In genomic region chr4:145825606-145826005, GRCm38 (mm10) we compare ENCODE assay signal across 14 mouse cellular contexts. TPM values are rescaled to one million over a fixed set of nuclear protein-coding genes. Genes with fewer than 3 reads are reported as not detected.
DNase-seq lines count a peak whose midpoint lies in the region; ATAC-seq and TF ChIP-seq lines count a peak whose summit lies in the region.
"Not testable (repeated sequence)": the region's sequence is repeated elsewhere in the genome, so short reads cannot be mapped to it uniquely, and the experiment has no call there.
"Had no signal": no experiment of that assay in that cellular context is flagged by ENCODE, and none has a peak within 500 bp of the region (broad histone marks: within the 10 kb centered on the region; RNA-seq: fewer than 3 reads in every experiment).

No protein-coding gene starts in this region.

- not testable (repeated sequence) for H3K4me2 ChIP-seq in embryonic facial prominence, embryonic 15.5 days (replicated peaks); heart, embryonic 15.5 days; intestine, postnatal 0 days (replicated peaks; ENCODE audit: low read depth); limb, embryonic 13.5 days (replicated peaks); midbrain, embryonic 11.5 days; neural tube, embryonic 11.5 days (ENCODE audit: low read depth)

- not testable (repeated sequence) for DNase-seq in midbrain, embryonic 11.5 days (ENCODE audit: low spot score, missing footprints); neural tube, embryonic 11.5 days (ENCODE audit: low spot score)

- not testable (repeated sequence) for H3K4me3 ChIP-seq in embryonic facial prominence, embryonic 15.5 days (replicated peaks); heart, embryonic 15.5 days; intestine, postnatal 0 days (ENCODE audit: low read depth, low read length); limb, embryonic 13.5 days; midbrain, embryonic 11.5 days (ENCODE audit: low read depth, low read length); neural tube, embryonic 11.5 days (ENCODE audit: low read depth, low read length)

- 0 out of 2 replicates have a peak, but pooled peaks have one; percentile 48 for ATAC-seq in embryonic facial prominence, embryonic 15.5 days (ENCODE audit: insufficient number of reproducible peaks, low FRiP score, low TSS enrichment, low read depth)
- ATAC-seq in heart, embryonic 15.5 days (replicated peaks; ENCODE audit: insufficient number of reproducible peaks, insufficient read depth, low FRiP score, low read depth): peak; percentile 43; the same call in 1 of the 2 replicates
- peak; percentile 10; the same call in 1 of the 2 replicates for ATAC-seq in intestine, postnatal 0 days
- ATAC-seq in limb, embryonic 13.5 days (ENCODE audit: low FRiP score, low read depth): peak; percentile 44; the same call in 1 of the 2 replicates
- ATAC-seq in midbrain, embryonic 11.5 days (ENCODE audit: low FRiP score): peak; percentile 45; the same call in 1 of the 2 replicates
- ATAC-seq in neural tube, embryonic 11.5 days (ENCODE audit: insufficient read depth, low FRiP score, low TSS enrichment): peak; percentile 17; the same call in 1 of the 2 replicates

- not testable (repeated sequence) for H3K36me3 ChIP-seq in embryonic facial prominence, embryonic 15.5 days; heart, embryonic 15.5 days; intestine, postnatal 0 days (ENCODE audit: control insufficient read depth, insufficient read depth); limb, embryonic 13.5 days; midbrain, embryonic 11.5 days (ENCODE audit: control insufficient read depth, insufficient read depth, low read length); neural tube, embryonic 11.5 days (ENCODE audit: control insufficient read depth, insufficient read depth, low read length)

- H3K27ac ChIP-seq in embryonic facial prominence, embryonic 15.5 days (replicated peaks); heart, embryonic 15.5 days; intestine, postnatal 0 days (ENCODE audit: low read depth, low read length); limb, embryonic 13.5 days; midbrain, embryonic 11.5 days (ENCODE audit: low read depth, low read length); neural tube, embryonic 11.5 days (ENCODE audit: low read depth, low read length): not testable (repeated sequence)

- H3K4me1 ChIP-seq in embryonic facial prominence, embryonic 15.5 days; heart, embryonic 15.5 days (replicated peaks); intestine, postnatal 0 days (replicated peaks; ENCODE audit: control insufficient read depth, insufficient read depth, low read length); limb, embryonic 13.5 days; midbrain, embryonic 11.5 days (ENCODE audit: control insufficient read depth, insufficient read depth, low read length); neural tube, embryonic 11.5 days (ENCODE audit: control insufficient read depth, insufficient read depth, low read length): not testable (repeated sequence)

- not testable (repeated sequence) for H3K27me3 ChIP-seq in embryonic facial prominence, embryonic 15.5 days; heart, embryonic 15.5 days; intestine, postnatal 0 days (replicated peaks; ENCODE audit: control insufficient read depth, insufficient read depth, low read length); limb, embryonic 13.5 days; midbrain, embryonic 11.5 days (ENCODE audit: control insufficient read depth, insufficient read depth, low read length); neural tube, embryonic 11.5 days (ENCODE audit: control insufficient read depth, insufficient read depth, low read length)

- TF ChIP-seq CTCF in intestine, postnatal 0 days (IDR thresholded peaks at IDR 0.05; ENCODE audit: low read depth): not testable (repeated sequence)

- not testable (repeated sequence) for H3K9me3 ChIP-seq in embryonic facial prominence, embryonic 15.5 days (replicated peaks); heart, embryonic 15.5 days (replicated peaks); intestine, postnatal 0 days (ENCODE audit: control insufficient read depth); limb, embryonic 13.5 days; midbrain, embryonic 11.5 days (ENCODE audit: control insufficient read depth, low read length); neural tube, embryonic 11.5 days (ENCODE audit: control insufficient read depth, low read length)

- H3K9ac ChIP-seq in embryonic facial prominence, embryonic 15.5 days; heart, embryonic 15.5 days; intestine, postnatal 0 days (ENCODE audit: low read depth, low read length); limb, embryonic 13.5 days; midbrain, embryonic 11.5 days (ENCODE audit: low read length); neural tube, embryonic 11.5 days (ENCODE audit: low read length): not testable (repeated sequence)

- WGBS in embryonic facial prominence, embryonic 15.5 days: 82% methylated on average over 3 of the region's 8 CpGs
- 67% methylated on average over 3 of the region's 8 CpGs for WGBS in heart, embryonic 15.5 days
- WGBS in intestine, postnatal 0 days: 76% methylated on average over 3 of the region's 8 CpGs
- 82% methylated on average over 3 of the region's 8 CpGs for WGBS in limb, embryonic 13.5 days
- WGBS in midbrain, embryonic 11.5 days: 85% methylated on average over 3 of the region's 8 CpGs
- 88% methylated on average over 3 of the region's 8 CpGs for WGBS in neural tube, embryonic 11.5 days

RNA-seq across cellular contexts. Expression of gene Zfp986, which starts 43.0 kb away (rescaled TPM):
- not detected in 2 replicates for polyA plus RNA-seq in embryonic facial prominence, embryonic 15.5 days (2015; fragmentation: Nextera tagmentation; extraction: Ambion mirVana)
- not detected in 2 replicates for polyA plus RNA-seq in heart, embryonic 15.5 days (2015; fragmentation: Nextera tagmentation; extraction: Ambion mirVana)
- not detected in 2 replicates for polyA plus RNA-seq in intestine, postnatal 0 days (2015; fragmentation: Nextera tagmentation; extraction: Ambion mirVana)
- not detected in 2 replicates for polyA plus RNA-seq in limb, embryonic 13.5 days (2015; fragmentation: Nextera tagmentation; extraction: Ambion mirVana)
- polyA plus RNA-seq in midbrain, embryonic 11.5 days (2014; fragmentation: Nextera tagmentation; extraction: Ambion mirVana): not detected in 2 replicates
- not detected in 2 replicates for polyA plus RNA-seq in neural tube, embryonic 11.5 days (2014; fragmentation: Nextera tagmentation; extraction: Ambion mirVana)
- polyA plus RNA-seq: activated CD4-positive, CD25-positive, alpha-beta regulatory T cell, adult 4 months; embryonic facial prominence, embryonic 14.5 days; erythroblast, embryonic 14.5 days; forebrain, embryonic 10.5 days; forebrain, embryonic 15.5 days; heart, embryonic 16.5 days; hindbrain, embryonic 10.5 days; hindbrain, embryonic 16.5 days had no signal
